Mouse (Mus musculus) bone marrow, adult 2 months (tissue): ENCODE data around the gene Mab21l1. TPM values are rescaled to one million over a fixed set of nuclear protein-coding genes. Genes with fewer than 3 reads are reported as not detected.

Experiments
- H3K27ac ChIP-seq: fragments of 200-500 bp; 2 replicates; pipeline ENCODE4 v1.5.1; 2012; ENCODE audit warnings: low read depth, mild to moderate bottlenecking, control low read depth, inconsistent platforms, low read length; ENCODE audit not compliant: control insufficient read depth, poor library complexity, insufficient read depth
- H3K4me1 ChIP-seq: fragments of 200-500 bp; 2 replicates; pipeline ENCODE4 v1.6.1; 2011; ENCODE audit warnings: low read length; ENCODE audit not compliant: control insufficient read depth, insufficient read depth
- H3K4me3 ChIP-seq: fragments of 200-500 bp; replicated peaks from 2 replicates; pipeline ENCODE3; 2011; ENCODE audit warnings: mild to moderate bottlenecking, low read depth, low read length, control low read depth; ENCODE audit not compliant: control insufficient read depth
- CTCF ChIP-seq: fragments of 200-500 bp; IDR thresholded peaks from 2 replicates; pipeline ENCODE4 v1.5.1; 2011; ENCODE audit warnings: low read length, control low read depth; ENCODE audit not compliant: control insufficient read depth, insufficient read depth
- POLR2A ChIP-seq: fragments of 200-500 bp; IDR thresholded peaks from 2 replicates; pipeline ENCODE4 v1.6.1; 2011; ENCODE audit warnings: low read depth, mild to moderate bottlenecking, control low read depth, low read length, borderline replicate concordance; ENCODE audit not compliant: control insufficient read depth
- WGBS: fragments of 180-500 bp; shearing (Covaris S2); methylation state at CpG from one replicate; pipeline ENCODE4 v1.1.7; 2018; 5-methylcytosine and 5-hydroxymethylcytosine counted together
- polyA plus RNA-seq: library from polyadenylated mRNA; stranded (reverse); fragments of >200 nt; gene quantifications from 2 replicates; pipeline ENCODE4 v1.2.4, GENCODE M21; 2011; ENCODE audit warnings: low replicate concordance; ENCODE audit not compliant: missing spikeins, insufficient read depth, insufficient read length

The Mab21l1 gene
- polyA plus RNA-seq, 1 experiment, result not detected

- no peak overlapping the region for H3K4me3 ChIP-seq
- 5% methylated on average over 6 of the region's 6 CpGs for WGBS
- H3K4me1 ChIP-seq, result no peaks in the 10 kb centered on the region
- TF ChIP-seq POLR2A, result no peak
- no peak for TF ChIP-seq CTCF
- no peak overlapping the region for H3K27ac ChIP-seq
These were observed 34.5 kb downstream of the Mab21l1 start for GRCm38 (mm10) chr3:55816638-55817375.

GRCm38 (mm10) chr3:55818082-55818481 lies 35.8 kb downstream of the Mab21l1 start:
- TF ChIP-seq POLR2A, result no peak
- no peak for TF ChIP-seq CTCF
- Histone ChIP-seq H3K4me1 (no peaks in the 10 kb centered on the region), H3K4me3 (no peak overlapping the region), H3K27ac (no peak overlapping the region)
- 72% methylated on average over 2 of the region's 2 CpGs for WGBS

GRCm38 (mm10) chr3:55819598-55819997 lies 37.3 kb downstream of the Mab21l1 start:
- Histone ChIP-seq H3K4me3 (no peak overlapping the region), H3K4me1 (no peaks in the 10 kb centered on the region), H3K27ac (no peak overlapping the region)
- no peak for TF ChIP-seq CTCF
- TF ChIP-seq POLR2A, result no peak

- 52% methylated on average over 3 of the region's 3 CpGs for WGBS
These were observed 42.6 kb downstream of the Mab21l1 start for GRCm38 (mm10) chr3:55824864-55825263.

GRCm38 (mm10) chr3:55828481-55829256 lies 46.4 kb downstream of the Mab21l1 start:
- no peak overlapping the region for H3K27ac ChIP-seq
- no peak overlapping the region for H3K4me3 ChIP-seq
- no peak for TF ChIP-seq CTCF
- no peak for TF ChIP-seq POLR2A
- H3K4me1 ChIP-seq, result no peaks in the 10 kb centered on the region; the same call in 1 of the 2 replicates
- WGBS, result 15% methylated on average over 10 of the region's 10 CpGs

More at GRCm38 (mm10) chr3:55824864-55825263, 42.6 kb downstream of the Mab21l1 start:
- no peak overlapping the region for H3K27ac ChIP-seq
- H3K4me1 ChIP-seq, result no peaks in the 10 kb centered on the region; the same call in 1 of the 2 replicates
- no peak for TF ChIP-seq POLR2A
- no peak for TF ChIP-seq CTCF
- H3K4me3 ChIP-seq, result no peak overlapping the region

GRCm38 (mm10) chr3:55830226-55830625 lies 47.9 kb downstream of the Mab21l1 start:
- WGBS, result 96% methylated on average over 5 of the region's 5 CpGs
- Histone ChIP-seq H3K4me3 (no peak overlapping the region), H3K27ac (no peak overlapping the region), H3K4me1 (no peaks in the 10 kb centered on the region; the same call in 1 of the 2 replicates)
- TF ChIP-seq CTCF (no peak), POLR2A (no peak)
